In the genomic region with DNA sequence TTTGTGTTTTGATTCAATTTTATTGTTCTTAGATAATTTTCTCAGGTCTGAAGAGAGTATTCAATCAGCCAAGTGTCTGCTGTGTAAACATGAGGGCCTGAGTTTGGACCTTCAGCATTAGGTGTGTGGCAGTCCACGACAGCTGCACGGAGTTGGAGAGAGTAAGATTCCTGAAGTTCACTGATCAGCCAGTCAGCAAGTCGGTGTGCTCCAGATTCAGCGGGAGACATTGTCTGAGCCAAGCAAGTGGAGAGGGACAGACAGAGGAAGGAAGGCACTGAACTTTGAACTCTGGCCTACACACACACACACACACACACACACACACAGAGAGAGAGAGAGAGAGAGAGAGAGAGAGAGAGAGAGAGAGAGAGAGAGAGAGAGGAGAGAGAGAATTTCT, we compare ENCODE assay signal across 20 mouse cellular contexts. TPM values are rescaled to one million over a fixed set of nuclear protein-coding genes. Genes with fewer than 3 reads are reported as not detected.
DNase-seq lines count a peak whose midpoint lies in the region; ATAC-seq and TF ChIP-seq lines count a peak whose summit lies in the region.
"Had no signal": no experiment of that assay in that cellular context is flagged by ENCODE, and none has a peak within 500 bp of the region (broad histone marks: within the 10 kb centered on the region; RNA-seq: fewer than 3 reads in every experiment).

No protein-coding gene starts in this region.

- no peaks in the 10 kb centered on the region for H3K27me3 ChIP-seq in intestine, embryonic 15.5 days (replicated peaks)
- no peaks in the 10 kb centered on the region for H3K27me3 ChIP-seq in intestine, postnatal 0 days (replicated peaks; ENCODE audit: control insufficient read depth, insufficient read depth, low read length)
- H3K27me3 ChIP-seq in intestine, embryonic 16.5 days (replicated peaks; ENCODE audit: control insufficient read depth, insufficient read depth, low read length), result no peaks in the 10 kb centered on the region
- H3K27me3 ChIP-seq: forebrain, embryonic 13.5 days; heart, embryonic 13.5 days; lung, embryonic 15.5 days had no signal

- ATAC-seq in intestine, embryonic 15.5 days, result peak; percentile 78
- ATAC-seq in intestine, postnatal 0 days, result no peak
- ATAC-seq in intestine, embryonic 16.5 days, result peak; percentile 66
- ATAC-seq: CD4-positive, CD25-positive, alpha-beta regulatory T cell, adult 4 months; forebrain, embryonic 13.5 days; midbrain, embryonic 16.5 days had no signal

- peak; percentile 59 for DNase-seq in kidney, adult 9 months
- peak; percentile 2 to 7 for DNase-seq in kidney, postnatal 4 days
- DNase-seq in ovary, postnatal 14 days (ENCODE audit: low spot score), result no peak
- no peak for DNase-seq in right cerebral cortex, postnatal 14 days
- DNase-seq: adrenal gland, postnatal 14 days; cerebellum, adult 11-12 months; cerebellum, postnatal 14 days; heart, postnatal 10 days; liver; thymus, postnatal 4 days had no signal

- H3K9me3 ChIP-seq in intestine, embryonic 15.5 days, result no peaks in the 10 kb centered on the region
- no peaks in the 10 kb centered on the region for H3K9me3 ChIP-seq in intestine, postnatal 0 days (ENCODE audit: control insufficient read depth)
- H3K9me3 ChIP-seq in intestine, embryonic 16.5 days (ENCODE audit: control insufficient read depth, low read length), result no peaks in the 10 kb centered on the region
- H3K9me3 ChIP-seq: forebrain, embryonic 13.5 days; heart, embryonic 13.5 days; lung, embryonic 15.5 days had no signal

- H3K27ac ChIP-seq in intestine, embryonic 15.5 days, result no peak overlapping the region
- no peak overlapping the region for H3K27ac ChIP-seq in intestine, postnatal 0 days (ENCODE audit: low read depth, low read length)
- no peak overlapping the region for H3K27ac ChIP-seq in intestine, embryonic 16.5 days (ENCODE audit: low read length)
- H3K27ac ChIP-seq: forebrain, embryonic 13.5 days; heart, embryonic 13.5 days; hindbrain, embryonic 14.5 days; lung, embryonic 15.5 days had no signal

- no peaks in the 10 kb centered on the region for H3K4me1 ChIP-seq in intestine, embryonic 15.5 days (replicated peaks)
- no peaks in the 10 kb centered on the region for H3K4me1 ChIP-seq in intestine, postnatal 0 days (replicated peaks; ENCODE audit: control insufficient read depth, insufficient read depth, low read length)
- H3K4me1 ChIP-seq in intestine, embryonic 16.5 days (ENCODE audit: control insufficient read depth, insufficient read depth, low read length), result no peaks in the 10 kb centered on the region
- H3K4me1 ChIP-seq: forebrain, embryonic 13.5 days had no signal

- no peak for TF ChIP-seq CTCF in intestine, postnatal 0 days (IDR thresholded peaks at IDR 0.05; ENCODE audit: low read depth)

- WGBS in intestine, embryonic 15.5 days, result 20% methylated on average over 4 of the region's 4 CpGs
- WGBS in intestine, postnatal 0 days, result 13% methylated on average over 4 of the region's 4 CpGs
- WGBS in intestine, embryonic 16.5 days, result 29% methylated on average over 4 of the region's 4 CpGs

- H3K36me3 ChIP-seq in intestine, embryonic 15.5 days, result no peaks in the 10 kb centered on the region
- H3K36me3 ChIP-seq in intestine, postnatal 0 days (ENCODE audit: control insufficient read depth, insufficient read depth), result no peaks in the 10 kb centered on the region
- no peaks in the 10 kb centered on the region for H3K36me3 ChIP-seq in intestine, embryonic 16.5 days (ENCODE audit: control insufficient read depth, insufficient read depth, low read length)
- H3K36me3 ChIP-seq: heart, embryonic 13.5 days; lung, embryonic 15.5 days had no signal

- H3K4me3 ChIP-seq in intestine, embryonic 15.5 days (replicated peaks), result no peak overlapping the region
- no peak overlapping the region for H3K4me3 ChIP-seq in intestine, postnatal 0 days (ENCODE audit: low read depth, low read length)
- no peak overlapping the region for H3K4me3 ChIP-seq in intestine, embryonic 16.5 days (ENCODE audit: low read length)
- H3K4me3 ChIP-seq: forebrain, embryonic 13.5 days; heart, embryonic 13.5 days; lung, embryonic 15.5 days had no signal

- no peak overlapping the region for H3K4me2 ChIP-seq in intestine, embryonic 15.5 days (replicated peaks)
- H3K4me2 ChIP-seq in intestine, postnatal 0 days (replicated peaks; ENCODE audit: low read depth), result no peak overlapping the region
- H3K4me2 ChIP-seq in intestine, embryonic 16.5 days (ENCODE audit: low read depth, low read length), result no peak overlapping the region
- H3K4me2 ChIP-seq: forebrain, embryonic 13.5 days; heart, embryonic 13.5 days; hindbrain, embryonic 14.5 days; lung, embryonic 15.5 days; midbrain, embryonic 11.5 days had no signal

- H3K9ac ChIP-seq in intestine, embryonic 15.5 days, result no peak overlapping the region
- H3K9ac ChIP-seq in intestine, postnatal 0 days (ENCODE audit: low read depth, low read length), result no peak overlapping the region
- no peak overlapping the region for H3K9ac ChIP-seq in intestine, embryonic 16.5 days (ENCODE audit: low read depth, low read length)
- H3K9ac ChIP-seq: forebrain, embryonic 13.5 days; heart, embryonic 13.5 days; hindbrain, embryonic 14.5 days; lung, embryonic 15.5 days had no signal

RNA-seq across cellular contexts. Expression of gene Kcnj2, which starts 57.4 kb away (rescaled TPM):
- polyA plus RNA-seq in intestine, embryonic 15.5 days (2015; fragmentation: Nextera tagmentation; extraction: Ambion mirVana), result 1.4 and 1.5 TPM in 2 replicates
- 0.66 and 0.76 TPM in 2 replicates for polyA plus RNA-seq in intestine, postnatal 0 days (2015; fragmentation: Nextera tagmentation; extraction: Ambion mirVana)
- 1.5 and 1.7 TPM in 2 replicates for polyA plus RNA-seq in intestine, embryonic 16.5 days (2015; fragmentation: Nextera tagmentation; extraction: Ambion mirVana)
- polyA plus RNA-seq: CD4-positive, CD25-positive, alpha-beta regulatory T cell, adult 4 months had no signal

Comparison
In these comparisons a context has a peak if more than half of its experiments do, and no peak if none do; other contexts are left out.
1. DNase-seq: peak in kidney, adult 9 months (single experiment) and kidney, postnatal 4 days (2 of 2); none in ovary, postnatal 14 days (single experiment) and right cerebral cortex, postnatal 14 days (single experiment).